Mouse (Mus musculus): ENCODE measurements around the gene Nmnat2.

Nmnat2 gene

GRCm38 (mm10) chr1:152954821-152955523 lies at the start of gene Nmnat2:
Gene Nmnat2, plus strand, starts transcription at chr1:152954993.
- DNase-seq (ENCODE audit: low spot score): no peak

DNA sequence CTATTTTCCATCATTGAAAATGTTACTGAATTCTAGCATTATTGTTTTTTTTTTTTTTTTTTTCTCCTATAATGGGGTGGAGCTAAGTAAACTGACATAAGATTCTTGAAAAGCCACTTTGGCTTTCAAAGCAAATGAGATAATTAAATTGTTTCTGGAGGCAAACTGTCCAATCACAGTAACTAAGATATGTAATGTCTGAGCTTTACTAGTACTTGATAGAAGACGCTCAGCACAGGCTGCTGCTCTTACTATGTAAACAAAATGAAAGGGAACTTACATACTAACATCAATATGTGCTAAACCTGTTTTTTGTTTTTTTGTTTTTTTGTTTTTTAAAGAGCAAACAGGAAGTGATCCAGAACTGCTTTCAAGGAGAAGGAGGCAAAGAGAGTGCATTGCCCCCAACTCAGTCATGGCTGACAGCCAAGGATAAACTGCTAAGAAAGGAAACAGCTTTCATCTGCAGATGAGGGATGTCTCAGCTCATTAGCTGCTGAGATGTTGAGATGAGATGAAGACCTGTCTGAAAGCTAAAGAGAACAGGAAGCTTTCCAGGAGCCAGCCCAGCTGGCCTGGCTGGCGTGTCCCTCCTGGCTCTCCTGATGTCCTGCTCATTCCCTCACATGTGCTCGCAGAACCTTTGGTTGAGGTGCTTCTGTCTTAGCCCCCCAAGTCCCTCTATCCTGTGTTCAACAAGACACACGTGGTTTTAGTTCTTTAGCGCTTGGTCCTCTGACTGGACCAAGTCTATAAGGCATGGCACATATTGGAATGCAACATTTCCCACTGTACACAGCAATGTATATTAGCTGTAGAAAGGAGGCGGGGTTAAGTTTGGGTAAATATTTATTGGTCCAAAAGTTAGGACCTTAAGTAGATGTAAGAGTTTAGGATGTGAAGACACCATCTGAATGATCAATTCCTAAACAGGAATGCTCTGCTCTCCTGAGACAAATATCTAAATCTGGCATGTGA lies 41.0 kb upstream of the Nmnat2 start:
- no peak for DNase-seq (ENCODE audit: low spot score)

- DNase-seq (ENCODE audit: low spot score): no peak
These were observed 39.0 kb upstream of the Nmnat2 start for GRCm38 (mm10) chr1:152915766-152916165.

DNA sequence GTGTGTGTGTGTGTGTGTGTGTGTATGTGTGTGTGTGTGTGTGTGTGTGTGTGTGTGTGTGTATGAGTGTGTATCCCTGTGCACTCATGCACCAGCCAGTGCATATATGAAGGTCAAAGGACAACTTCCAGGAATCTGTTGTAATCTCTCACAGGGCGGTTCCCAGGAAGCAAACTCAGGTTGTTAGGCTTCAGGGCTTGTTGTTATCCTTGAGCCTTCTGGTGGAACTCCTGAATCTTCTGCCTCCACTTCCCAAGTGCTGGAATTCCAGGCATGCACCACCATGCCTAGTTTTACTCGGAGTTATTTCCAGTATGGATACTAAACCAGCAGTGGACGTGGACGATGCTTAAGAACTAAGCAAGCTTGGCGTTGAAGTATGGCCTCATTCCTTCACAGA lies 37.9 kb upstream of the Nmnat2 start:
- no peak for DNase-seq (ENCODE audit: low spot score)

DNA sequence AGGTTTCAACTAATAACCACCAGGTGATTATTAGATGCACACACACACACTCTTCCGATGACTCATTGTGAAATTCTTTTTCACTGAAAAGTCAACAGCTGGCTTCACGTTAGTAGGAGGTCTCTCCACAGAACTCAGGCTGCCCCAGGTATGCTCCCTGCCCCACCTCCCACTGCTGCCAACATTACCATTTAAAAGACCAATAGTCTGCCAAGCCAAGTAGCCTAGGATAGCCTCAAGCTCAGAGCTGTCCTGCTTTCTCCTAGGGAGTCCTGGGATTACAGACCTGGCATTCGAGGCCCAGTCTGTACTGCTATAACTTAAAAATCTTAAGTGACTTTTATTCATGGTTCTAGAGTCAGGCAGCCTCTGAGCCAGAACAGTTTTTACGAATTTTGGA lies 37.2 kb upstream of the Nmnat2 start:
- DNase-seq (ENCODE audit: low spot score): no peak

DNA sequence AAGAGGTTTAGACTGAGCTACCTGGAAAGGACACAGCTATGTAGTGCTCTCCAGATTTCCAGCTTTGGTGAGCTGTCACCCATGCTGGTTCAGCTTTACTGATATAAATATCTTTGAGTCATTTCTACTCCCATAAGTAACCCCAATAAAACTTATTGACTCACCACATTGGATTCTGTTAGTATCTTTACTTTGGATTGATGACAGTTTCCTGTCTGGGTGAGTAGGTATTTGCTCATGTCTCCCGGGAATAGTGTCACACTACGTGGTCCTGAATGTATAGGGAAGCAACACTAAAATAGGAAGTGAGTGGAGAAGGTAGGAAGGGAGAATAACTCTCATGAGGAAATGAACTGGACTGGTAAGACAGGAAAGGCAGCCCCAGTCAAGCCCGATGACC lies 33.0 kb upstream of the Nmnat2 start:
- DNase-seq (ENCODE audit: low spot score): no peak

DNA sequence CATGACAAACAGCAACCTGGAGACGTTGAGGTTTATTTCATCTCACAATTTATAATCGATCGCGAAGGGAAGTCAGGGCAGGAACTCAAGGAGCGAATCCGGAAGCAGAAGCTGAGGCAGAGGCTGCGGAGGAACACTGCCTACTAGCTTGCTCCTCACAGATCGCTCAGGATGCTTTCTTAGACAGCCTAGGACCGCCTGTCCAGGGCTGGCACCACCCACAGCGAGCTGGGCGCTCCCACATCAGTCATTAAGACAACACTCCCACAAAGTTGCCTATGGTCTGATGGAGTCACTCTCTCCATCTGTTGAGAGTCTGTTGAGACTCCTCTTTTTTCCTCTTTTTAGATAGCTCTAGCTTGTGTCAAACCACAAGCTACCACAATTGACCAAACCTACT lies 20.8 kb upstream of the Nmnat2 start:
- no peak for DNase-seq (ENCODE audit: low spot score)

DNA sequence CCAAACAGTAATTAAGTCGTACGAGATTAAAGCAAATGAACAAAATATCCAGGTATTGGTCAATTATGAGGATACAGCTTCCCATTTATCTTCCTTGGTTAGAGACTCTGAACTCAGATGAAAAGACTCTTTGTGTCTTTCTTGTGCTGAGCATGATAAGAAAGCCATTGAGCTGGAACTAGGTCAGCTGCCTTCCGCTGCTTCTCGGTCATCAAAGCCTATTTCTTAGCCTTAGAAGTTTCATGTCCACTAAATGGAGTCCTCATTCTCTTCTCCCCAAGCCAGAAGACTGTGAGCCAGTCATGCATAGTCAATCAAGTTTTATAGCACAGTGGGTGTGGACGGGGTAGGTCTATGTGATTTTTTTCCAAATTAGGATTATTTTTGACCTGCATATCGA lies 19.3 kb upstream of the Nmnat2 start:
- DNase-seq (ENCODE audit: low spot score): no peak

- no peak for DNase-seq (ENCODE audit: low spot score)
These were observed 18.4 kb upstream of the Nmnat2 start for GRCm38 (mm10) chr1:152936365-152936764.

- DNase-seq (ENCODE audit: low spot score): no peak
These were observed 11.8 kb upstream of the Nmnat2 start for GRCm38 (mm10) chr1:152942977-152943376.

DNA sequence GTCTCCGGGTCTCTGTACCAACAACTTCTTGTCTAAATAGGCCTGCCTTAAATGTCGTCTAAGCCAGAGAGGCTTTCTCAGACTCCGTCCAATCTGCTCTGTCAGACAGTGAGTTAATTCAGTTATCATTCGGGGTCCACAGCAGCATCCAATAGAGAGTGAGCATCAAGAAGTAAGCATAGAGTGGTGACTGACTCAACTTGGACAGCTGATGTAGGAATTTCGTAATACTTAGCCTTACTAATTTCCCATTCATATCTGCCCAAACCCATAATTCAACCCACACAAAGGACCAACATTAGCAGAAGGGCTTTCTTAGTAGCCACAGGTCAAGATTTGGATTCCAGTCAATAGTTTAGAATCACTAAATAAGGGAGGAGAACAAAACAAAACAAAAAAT lies 626 bp upstream of the Nmnat2 start:
- no peak for DNase-seq (ENCODE audit: low spot score)

DNA sequence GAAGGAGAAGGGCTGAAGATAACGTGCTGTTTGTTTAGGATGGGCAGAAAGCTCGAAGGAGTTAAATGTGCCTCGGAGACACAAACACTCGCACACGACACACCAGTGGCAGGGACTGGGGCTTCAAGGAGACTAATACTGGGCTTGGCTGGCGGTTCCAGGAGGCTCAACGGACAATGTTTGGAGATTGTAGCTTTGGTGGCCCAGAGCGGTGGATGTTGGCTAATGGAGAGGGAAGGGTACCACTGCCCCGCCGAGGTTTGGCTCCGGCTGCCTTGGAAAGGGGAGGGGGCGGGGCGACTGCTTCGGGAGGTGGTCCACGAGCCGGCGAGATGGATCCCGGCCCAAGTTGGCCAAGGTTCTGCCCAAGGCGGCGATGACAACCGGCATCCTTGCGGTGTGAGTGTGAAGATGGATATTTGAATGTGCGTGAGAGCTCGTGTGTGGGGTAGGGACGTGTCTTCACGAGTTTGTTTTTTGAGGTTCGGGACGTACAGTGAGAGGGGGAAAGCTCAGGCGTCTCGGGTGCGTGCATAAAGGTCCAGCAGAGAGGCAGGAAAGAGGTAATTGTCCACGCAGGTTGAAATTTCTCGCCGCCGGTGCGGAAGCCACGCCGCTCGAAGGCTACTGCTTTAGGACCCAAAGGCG lies 895 bp downstream of the Nmnat2 start:
- DNase-seq (ENCODE audit: low spot score): no peak

DNA sequence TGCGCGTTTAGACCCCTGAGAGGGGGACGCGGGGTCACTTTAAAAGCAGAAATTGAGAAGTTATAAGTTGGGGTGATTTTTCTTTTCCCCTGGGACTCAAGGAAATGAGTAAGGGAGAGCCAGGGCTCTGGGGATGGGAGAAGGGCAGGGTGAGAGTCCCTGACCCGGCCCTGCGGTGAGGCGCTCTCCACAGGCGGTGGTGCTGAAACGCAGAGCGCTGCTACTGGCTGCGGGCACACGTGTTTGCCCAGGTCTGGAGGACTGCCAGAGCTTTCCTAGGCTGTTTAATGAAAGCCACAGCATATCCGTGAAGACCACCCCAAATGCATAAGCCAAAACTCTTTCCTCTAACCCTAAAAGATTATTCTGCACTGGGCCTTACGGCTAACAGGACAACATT lies 1.4 kb downstream of the Nmnat2 start:
- peak; percentile 61 for DNase-seq (ENCODE audit: low spot score)

DNA sequence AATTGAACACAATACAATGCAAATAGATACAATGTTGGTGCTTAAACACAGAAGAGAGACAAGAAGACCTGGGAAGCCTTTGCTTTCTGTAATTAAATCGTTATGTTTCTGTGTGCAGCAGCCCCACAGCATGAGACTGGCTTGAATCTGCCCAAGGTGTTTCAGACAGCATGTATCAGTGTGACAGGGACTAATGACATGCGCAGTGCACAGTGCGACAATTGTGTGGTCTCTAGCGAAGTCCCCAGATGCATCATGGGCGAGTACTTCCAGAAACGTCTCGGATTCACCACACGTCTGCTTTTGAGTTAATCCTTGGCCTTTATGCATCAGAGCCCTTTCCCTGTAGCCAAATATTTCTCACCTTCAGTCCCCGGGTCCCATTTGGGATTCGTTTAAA lies 9.6 kb downstream of the Nmnat2 start:
- DNase-seq (ENCODE audit: low spot score): no peak

- DNase-seq (ENCODE audit: low spot score): no peak
These were observed 11.4 kb downstream of the Nmnat2 start for GRCm38 (mm10) chr1:152966222-152966621.

GRCm38 (mm10) chr1:152966686-152967085 lies 11.9 kb downstream of the Nmnat2 start:
- DNase-seq (ENCODE audit: low spot score): no peak

DNA sequence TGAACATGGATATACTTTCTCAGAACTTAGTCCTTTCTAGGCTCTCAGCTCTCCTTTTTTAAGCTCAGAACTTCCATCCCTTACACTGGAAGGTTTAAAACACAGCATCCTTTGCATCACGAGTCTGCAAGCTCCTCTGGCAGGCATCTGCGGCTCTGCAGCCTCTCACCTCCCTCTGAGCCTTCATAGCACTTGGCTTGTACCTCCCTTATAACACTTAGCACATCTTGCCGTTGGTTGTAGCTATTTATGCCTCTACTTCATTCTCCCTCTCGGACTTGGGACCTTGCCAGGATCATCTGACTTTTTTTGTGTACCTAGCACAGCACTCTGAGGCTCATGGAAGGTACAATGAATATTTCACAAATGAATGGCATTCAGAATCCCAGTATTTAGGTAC lies 14.3 kb downstream of the Nmnat2 start:
- no peak for DNase-seq (ENCODE audit: low spot score)

GRCm38 (mm10) chr1:152972957-152973356 lies 18.2 kb downstream of the Nmnat2 start:
- no peak for DNase-seq (ENCODE audit: low spot score)

DNA sequence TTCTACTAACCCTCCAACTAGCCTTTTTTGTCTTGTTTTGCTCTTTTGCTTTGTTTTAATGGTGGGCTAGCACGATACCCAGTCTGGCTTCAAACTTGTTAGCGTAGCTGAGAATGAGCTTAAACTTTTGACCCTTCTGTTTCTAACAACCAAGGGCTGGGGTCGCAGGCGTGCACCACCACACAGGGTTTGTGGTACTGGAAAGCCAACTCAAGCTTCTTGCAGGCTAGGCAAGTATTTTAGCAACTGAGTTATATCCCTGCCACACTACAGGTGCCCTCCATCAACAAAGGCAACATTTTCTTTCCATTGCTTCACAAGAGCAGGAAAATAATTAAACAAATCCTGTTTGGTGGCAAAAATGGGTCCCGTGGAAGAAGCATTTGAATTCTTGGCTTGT lies 18.6 kb downstream of the Nmnat2 start:
- no peak for DNase-seq (ENCODE audit: low spot score)

DNA sequence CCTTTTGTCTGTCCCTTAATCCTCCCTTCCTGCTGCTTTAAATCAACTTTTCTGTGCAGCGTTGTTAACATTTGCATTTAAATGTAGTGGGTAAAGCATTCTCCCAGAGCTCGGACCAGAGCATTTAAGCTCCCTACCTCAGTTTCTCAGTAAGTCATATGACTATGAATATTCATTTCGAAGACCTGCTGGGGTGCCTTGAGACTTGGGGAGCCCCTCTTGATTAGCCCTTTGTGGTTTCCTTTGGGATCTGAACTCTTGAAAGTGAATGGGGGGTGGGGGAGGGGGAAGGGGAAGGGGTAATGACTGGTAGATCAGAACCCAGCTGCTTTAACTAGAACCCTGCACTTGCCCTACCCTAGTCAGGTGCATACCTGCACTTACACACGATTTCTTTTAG lies 19.1 kb downstream of the Nmnat2 start:
- no peak for DNase-seq (ENCODE audit: low spot score)

DNA sequence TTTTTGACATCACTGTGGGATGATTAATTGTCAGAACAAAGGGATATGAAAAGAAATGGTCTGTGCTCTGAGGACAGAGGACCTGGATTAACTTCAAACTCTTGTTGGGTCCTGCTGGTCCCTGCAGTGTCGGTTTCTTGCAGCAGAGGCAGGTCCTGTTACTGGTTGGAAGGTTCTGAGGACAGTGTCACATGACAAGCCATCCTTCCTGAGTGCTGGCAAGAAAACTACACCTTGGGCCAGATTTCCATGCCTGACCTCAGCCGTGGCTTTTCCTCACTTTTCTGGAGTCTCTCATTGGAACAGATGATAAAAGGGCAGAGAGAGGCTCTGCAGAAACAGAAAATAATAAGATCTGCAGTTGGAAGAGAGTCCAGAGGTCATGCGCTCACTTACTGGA lies 20.4 kb downstream of the Nmnat2 start:
- DNase-seq (ENCODE audit: low spot score): no peak

GRCm38 (mm10) chr1:152978700-152979099 lies 23.9 kb downstream of the Nmnat2 start:
- DNase-seq (ENCODE audit: low spot score): no peak

GRCm38 (mm10) chr1:152983416-152983815 lies 28.6 kb downstream of the Nmnat2 start:
- DNase-seq (ENCODE audit: low spot score): no peak

All from ovary, postnatal 10 days (tissue).